Comparison of ENCODE assay signal across 9 mouse cellular contexts in the genomic region with DNA sequence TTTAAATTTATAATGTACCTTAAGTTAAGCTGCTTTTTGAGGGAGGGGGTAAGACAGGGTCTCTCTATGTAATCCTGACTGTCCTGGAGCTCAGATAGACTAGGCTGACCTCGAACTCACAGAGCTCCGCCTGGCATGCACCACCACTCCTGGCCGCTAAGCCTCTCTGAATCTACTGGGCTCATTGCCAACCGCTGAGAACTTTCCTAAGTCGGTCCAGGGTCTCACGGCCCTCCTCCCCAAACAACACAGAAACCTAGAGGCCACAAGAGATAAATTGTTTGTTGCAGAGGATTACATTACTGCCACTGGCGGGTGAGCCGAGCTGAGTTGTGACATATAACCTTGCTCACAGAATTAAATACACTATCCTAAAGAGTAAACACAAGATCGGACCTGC. TPM values are rescaled to one million over a fixed set of nuclear protein-coding genes. Genes with fewer than 3 reads are reported as not detected.
DNase-seq lines count a peak whose midpoint lies in the region; ATAC-seq and TF ChIP-seq lines count a peak whose summit lies in the region.
"Had no signal": no experiment of that assay in that cellular context is flagged by ENCODE, and none has a peak within 500 bp of the region (broad histone marks: within the 10 kb centered on the region; RNA-seq: fewer than 3 reads in every experiment).

No protein-coding gene starts in this region.

- peak overlapping the region; percentile 93 for H3K4me2 ChIP-seq in intestine, postnatal 0 days (replicated peaks; ENCODE audit: low read depth)
- H3K4me2 ChIP-seq in neural tube, embryonic 15.5 days, result peak overlapping the region; percentile 89

- ATAC-seq in intestine, postnatal 0 days, result no peak
- ATAC-seq in neural tube, embryonic 15.5 days (ENCODE audit: low FRiP score), result 0 out of 2 replicates have a peak, but pooled peaks have one; percentile 21

- H3K27me3 ChIP-seq in cerebellum, adult 2 months (ENCODE audit: control insufficient read depth, insufficient read depth, low read length), result no peaks in the 10 kb centered on the region
- no peaks in the 10 kb centered on the region for H3K27me3 ChIP-seq in intestine, postnatal 0 days (replicated peaks; ENCODE audit: control insufficient read depth, insufficient read depth, low read length)
- no peaks in the 10 kb centered on the region for H3K27me3 ChIP-seq in neural tube, embryonic 15.5 days (replicated peaks)
- H3K27me3 ChIP-seq: CH12.LX had no signal

- peak; percentile 64 for TF ChIP-seq CTCF in layer of hippocampus, adult 2 months (conservative IDR thresholded peaks at IDR 0.05)
- 0 out of 2 replicates have a peak, but pooled peaks have one; percentile 14 for TF ChIP-seq CTCF in cerebellum, adult 2 months (IDR thresholded peaks at IDR 0.05; ENCODE audit: borderline replicate concordance, insufficient read depth, low read depth, low read length)
- TF ChIP-seq CTCF in gastrocnemius, adult 2 months (IDR thresholded peaks at IDR 0.05), result peak; percentile 38; the same call in 1 of the 2 replicates
- TF ChIP-seq CTCF in intestine, postnatal 0 days (IDR thresholded peaks at IDR 0.05; ENCODE audit: low read depth), result peak; percentile 34; the same call in 1 of the 2 replicates

- no peak for TF ChIP-seq POLR2A in cerebellum, adult 2 months (IDR thresholded peaks at IDR 0.05; ENCODE audit: borderline replicate concordance, insufficient read depth, low read length)

- no peak overlapping the region for H3K9ac ChIP-seq in intestine, postnatal 0 days (ENCODE audit: low read depth, low read length)
- no peak overlapping the region for H3K9ac ChIP-seq in neural tube, embryonic 15.5 days (replicated peaks)

- H3K36me3 ChIP-seq in intestine, postnatal 0 days (ENCODE audit: control insufficient read depth, insufficient read depth), result no peaks in the 10 kb centered on the region
- peaks cover 17% of the 10 kb centered on the region for H3K36me3 ChIP-seq in neural tube, embryonic 15.5 days

- peak overlapping the region; percentile 55 for H3K4me3 ChIP-seq in layer of hippocampus, adult 2 months
- peak overlapping the region; percentile 66 for H3K4me3 ChIP-seq in cerebellum, adult 2 months (replicated peaks; ENCODE audit: insufficient read depth, low read depth, low read length)
- H3K4me3 ChIP-seq in gastrocnemius, adult 2 months, result peak overlapping the region; percentile 76
- H3K4me3 ChIP-seq in intestine, postnatal 0 days (ENCODE audit: low read depth, low read length), result peak overlapping the region; percentile 57; the same call in 1 of the 2 replicates
- H3K4me3 ChIP-seq in neural tube, embryonic 15.5 days (replicated peaks), result peak overlapping the region; percentile 78

- DNase-seq in layer of hippocampus, adult 2 months (ENCODE audit: low spot score in 2 of 2), result no peak
- DNase-seq in layer of hippocampus, adult 9-10 months (ENCODE audit: low spot score), result no peak
- peak; percentile 54 to 55 for DNase-seq in cerebellum, adult 2 months
- DNase-seq in gastrocnemius, adult 2 months, result peak; percentile 64
- DNase-seq in lung, adult 18-20 months, result peak; percentile 22 to 40
- no peak for DNase-seq in layer of hippocampus, postnatal 25 days (ENCODE audit: extremely low spot score in 1 of 2, low spot score in 1 of 2)

- 6% methylated on average over 9 of the region's 9 CpGs for WGBS in cerebellum, adult 2 months
- WGBS in intestine, postnatal 0 days, result 22% methylated on average over 9 of the region's 9 CpGs
- 18% methylated on average over 9 of the region's 9 CpGs for WGBS in neural tube, embryonic 15.5 days

- no peaks in the 10 kb centered on the region for H3K4me1 ChIP-seq in cerebellum, adult 2 months (ENCODE audit: control insufficient read depth, insufficient read depth, low read length)
- no peaks in the 10 kb centered on the region for H3K4me1 ChIP-seq in intestine, postnatal 0 days (replicated peaks; ENCODE audit: control insufficient read depth, insufficient read depth, low read length)
- peaks cover 12% of the 10 kb centered on the region for H3K4me1 ChIP-seq in neural tube, embryonic 15.5 days

- H3K27ac ChIP-seq in layer of hippocampus, adult 2 months, result peak overlapping the region; percentile 96
- H3K27ac ChIP-seq in cerebellum, adult 2 months (ENCODE audit: insufficient read depth, low read length), result no peak overlapping the region
- peak overlapping the region; percentile 95 for H3K27ac ChIP-seq in gastrocnemius, adult 2 months
- no peak overlapping the region for H3K27ac ChIP-seq in intestine, postnatal 0 days (ENCODE audit: low read depth, low read length)
- peak overlapping the region; percentile 95 for H3K27ac ChIP-seq in neural tube, embryonic 15.5 days (replicated peaks)

- H3K9me3 ChIP-seq in intestine, postnatal 0 days (ENCODE audit: control insufficient read depth), result no peaks in the 10 kb centered on the region
- H3K9me3 ChIP-seq in neural tube, embryonic 15.5 days (replicated peaks), result no peaks in the 10 kb centered on the region

- intact Hi-C loops in gastrocnemius, adult 2 months (cut with DNase I), result loop anchor here (5.0 kb wide), 1 partner anchor 36 kb away; no protein-coding TSS in a partner anchor

RNA-seq across cellular contexts. Expression of gene Pm20d2, which starts 1.4 kb away (rescaled TPM):
- 10 to 100 TPM; 10.6 to 10.9 TPM for total RNA-seq in layer of hippocampus, adult 2 months (2021)
- 4.5 and 6.7 TPM in 2 replicates for polyA plus RNA-seq in cerebellum, adult 2 months (2012; rRNA removed)
- 10 to 100 TPM; 36.2 to 52.3 TPM for total RNA-seq in gastrocnemius, adult 2 months (2021)
- polyA plus RNA-seq in intestine, postnatal 0 days (2015; fragmentation: Nextera tagmentation; extraction: Ambion mirVana), result 1.8 and 1.9 TPM in 2 replicates
- 2.2 and 2.5 TPM in 2 replicates for polyA plus RNA-seq in neural tube, embryonic 15.5 days (2015; fragmentation: Nextera tagmentation; extraction: Ambion mirVana)
- total RNA-seq in layer of hippocampus, postnatal 25 days (2021), result 10 to 100 TPM in 1 of 2 experiments, 1 to 10 TPM in 1; 9.4 to 13.4 TPM

RNA-seq across cellular contexts. Expression of gene Srsf12, which starts 20.6 kb away (rescaled TPM):
- total RNA-seq in layer of hippocampus, adult 2 months (2021), result 10 to 100 TPM; 25.7 to 26.6 TPM
- polyA plus RNA-seq in cerebellum, adult 2 months (2012; rRNA removed), result 16.1 and 16.5 TPM in 2 replicates
- total RNA-seq in gastrocnemius, adult 2 months (2021), result not detected
- 1.5 and 2.0 TPM in 2 replicates for polyA plus RNA-seq in intestine, postnatal 0 days (2015; fragmentation: Nextera tagmentation; extraction: Ambion mirVana)
- 70.5 and 74.9 TPM in 2 replicates for polyA plus RNA-seq in neural tube, embryonic 15.5 days (2015; fragmentation: Nextera tagmentation; extraction: Ambion mirVana)
- total RNA-seq in layer of hippocampus, postnatal 25 days (2021), result 10 to 100 TPM; 24.3 to 31.9 TPM
- total RNA-seq: CH12.LX had no signal

RNA-seq across cellular contexts. Expression of gene Gabrr1, which starts 55.8 kb away (rescaled TPM):
- not detected for total RNA-seq in layer of hippocampus, adult 2 months (2021)
- 0.30 and 0.34 TPM in 2 replicates for polyA plus RNA-seq in cerebellum, adult 2 months (2012; rRNA removed)
- total RNA-seq in gastrocnemius, adult 2 months (2021), result under 1 TPM; 0.20 to 0.38 TPM
- 0.12 and 0.20 TPM in 2 replicates for polyA plus RNA-seq in intestine, postnatal 0 days (2015; fragmentation: Nextera tagmentation; extraction: Ambion mirVana)
- polyA plus RNA-seq in neural tube, embryonic 15.5 days (2015; fragmentation: Nextera tagmentation; extraction: Ambion mirVana), result 0.27 and 0.28 TPM in 2 replicates
- under 1 TPM in 1 of 2 experiments, not detected in 1; 0.20 TPM for total RNA-seq in layer of hippocampus, postnatal 25 days (2021)

Comparison
In these comparisons a context has a peak if more than half of its experiments do, and no peak if none do; other contexts are left out.
1. DNase-seq: peak in cerebellum, adult 2 months (2 of 2), gastrocnemius, adult 2 months (single experiment) and lung, adult 18-20 months (2 of 2); none in layer of hippocampus, adult 2 months (0 of 2), layer of hippocampus, adult 9-10 months (single experiment) and layer of hippocampus, postnatal 25 days (0 of 2).
2. H3K27ac ChIP-seq: peak in layer of hippocampus, adult 2 months (single experiment), gastrocnemius, adult 2 months (single experiment) and neural tube, embryonic 15.5 days (single experiment); none in cerebellum, adult 2 months (single experiment) and intestine, postnatal 0 days (single experiment).
3. CTCF ChIP-seq: peak in every context shown above with its lines; median percentile 64 in layer of hippocampus, adult 2 months; 38 in gastrocnemius, adult 2 months; 34 in intestine, postnatal 0 days; 14 in cerebellum, adult 2 months.
4. RNA of gene Srsf12, which starts 20.6 kb away (total RNA-seq): 24.3 to 31.9 TPM in layer of hippocampus, postnatal 25 days and 25.7 to 26.6 TPM in layer of hippocampus, adult 2 months; not detected in gastrocnemius, adult 2 months; every median in the first group is over 10 times any median in the second.
5. Peak in every context shown above with its lines, with median percentiles within 50 percentile points of each other: H3K4me3 ChIP-seq.